Mouse (Mus musculus): ENCODE results near the gene Bpnt1.

GRCm38 (mm10) chr1:185405921-185406320 is 74.0 kb downstream of the Bpnt1 start:
- TF ChIP-seq GATA1 (IDR thresholded peaks at IDR 0.05; ENCODE audit: borderline replicate concordance, low read length) (no peak), FLI1 (IDR thresholded peaks at IDR 0.05; ENCODE audit: low read length) (no peak)
